Mouse (Mus musculus) heart, postnatal 0 days (tissue): Measurements from ENCODE around the gene Entpd8. TPM values are rescaled to one million over a fixed set of nuclear protein-coding genes. Genes with fewer than 3 reads are reported as not detected.
A peak's percentile ranks its signal among the peaks of the same experiment; 100 is the strongest.

Experiments
- ATAC-seq: fragments of 200-750 bp; cut with Nextera tagmentation; 2 replicates; pipeline ENCODE4 v1.8.0; 2017; ENCODE audit warnings: low read depth, moderate number of reproducible peaks, moderate library complexity; ENCODE audit not compliant: insufficient read depth
- DNase-seq: peaks from one replicate; pipeline ENCODE4 v3.0.0-alpha.2; 2016; ENCODE audit warnings: low spot score
- H3K27ac ChIP-seq: fragments of 300-500 bp; sonication (generic); 2 replicates; pipeline ENCODE4 v1.5.1; 2014; ENCODE audit warnings: low read depth, mild to moderate bottlenecking
- H3K27me3 ChIP-seq: fragments of 300-500 bp; sonication (generic); 2 replicates; pipeline ENCODE4 v1.6.1; 2014; ENCODE audit warnings: low read length, mixed read lengths; ENCODE audit not compliant: control insufficient read depth, insufficient read depth
- H3K36me3 ChIP-seq: fragments of 300-500 bp; sonication (generic); replicated peaks from 2 replicates; pipeline ENCODE4 v1.6.1; 2014; ENCODE audit warnings: low read length, mixed read lengths; ENCODE audit not compliant: control insufficient read depth, insufficient read depth
- H3K4me1 ChIP-seq: fragments of 300-500 bp; sonication (generic); 2 replicates; pipeline ENCODE4 v1.6.1; 2014; ENCODE audit warnings: antibody characterized with exemption; ENCODE audit not compliant: control insufficient read depth, insufficient read depth
- H3K4me2 ChIP-seq: fragments of 300-500 bp; sonication (generic); 2 replicates; pipeline ENCODE4 v1.6.1; 2014; ENCODE audit warnings: low read depth, mild to moderate bottlenecking, low read length, moderate library complexity
- H3K4me3 ChIP-seq: fragments of 300-500 bp; sonication (generic); 2 replicates; pipeline ENCODE4 v1.5.1; 2014; ENCODE audit warnings: low read depth, low read length
- H3K9ac ChIP-seq: fragments of 300-500 bp; sonication (generic); replicated peaks from 2 replicates; pipeline ENCODE4 v1.6.1; 2014; ENCODE audit warnings: low read depth, low read length, mixed read lengths
- H3K9me3 ChIP-seq: fragments of 300-500 bp; sonication (generic); replicated peaks from 2 replicates; pipeline ENCODE4 v1.6.1; 2016; ENCODE audit warnings: low read length; ENCODE audit not compliant: control insufficient read depth
- CTCF ChIP-seq: IDR thresholded peaks from 2 replicates; pipeline ENCODE4 v1.5.1; 2016; ENCODE audit warnings: antibody characterized with exemption, control low read depth, low read depth
- EP300 ChIP-seq: IDR thresholded peaks from 2 replicates; pipeline ENCODE4 v1.6.1; 2016; ENCODE audit warnings: antibody characterized with exemption, low read depth
- WGBS: fragments of 180-500 bp; shearing (Covaris S2); extraction: QIAGEN DNeasy Blood & Tissue Kit; methylation state at CpG from one replicate; pipeline ENCODE4 v1.1.7; 2014; 5-methylcytosine and 5-hydroxymethylcytosine counted together
- polyA plus RNA-seq: library from polyadenylated mRNA; unstranded; fragments of >200 nt; fragmentation: Nextera tagmentation; extraction: Ambion mirVana; gene quantifications from 2 replicates; pipeline ENCODE4 v1.2.1, GENCODE M21; 2015
- total RNA-seq: library from RNA; depleted of rRNA; stranded (reverse); fragments of >200 nt; gene quantifications from 2 replicates; pipeline ENCODE4 v1.2.3, GENCODE M21; 2014; ENCODE audit warnings: low replicate concordance

Entpd8 gene
- total and polyA plus RNA-seq, 2 experiments from 2014 or later, result not detected

- Histone ChIP-seq H3K27me3 (peaks cover 15% of the 10 kb centered on the region; the same call in 1 of the 2 replicates), H3K4me1 (no peaks in the 10 kb centered on the region), H3K36me3 (no peaks in the 10 kb centered on the region), H3K4me3 (no peak within 1 kb of the TSS; the same call in 1 of the 2 replicates), H3K4me2 (peak within 1 kb of the TSS; percentile 18; the same call in 1 of the 2 replicates), H3K9ac (no peak within 1 kb of the TSS), H3K27ac (no peak within 1 kb of the TSS), H3K9me3 (no peaks in the 10 kb centered on the region)
- ATAC-seq (no peak), DNase-seq (peak; percentile 6)
- 51% methylated on average over 28 of the region's 28 CpGs for WGBS
- TF ChIP-seq EP300, result no peak
- TF ChIP-seq CTCF, result no peak
These were observed 15.2 kb downstream of the Entpd8 start, which contains the start of gene Noxa1 for GRCm38 (mm10) chr2:25095109-25095850. TSS of gene Noxa1 (minus strand) at chr2:25095149.

GRCm38 (mm10) chr2:25098005-25098615 is 18.0 kb downstream of the Entpd8 start:
- Histone ChIP-seq H3K36me3 (no peaks in the 10 kb centered on the region), H3K4me1 (no peaks in the 10 kb centered on the region)
- WGBS, result 58% methylated on average over 3 of the region's 3 CpGs

GRCm38 (mm10) chr2:25098956-25099355 is 18.9 kb downstream of the Entpd8 start:
- no peak overlapping the region for H3K9ac ChIP-seq

More at GRCm38 (mm10) chr2:25098005-25098615, 18.0 kb downstream of the Entpd8 start:
- ATAC-seq (no peak), DNase-seq (no peak)
- Histone ChIP-seq H3K27ac (no peak overlapping the region), H3K9me3 (no peaks in the 10 kb centered on the region), H3K27me3 (peaks cover 15% of the 10 kb centered on the region; the same call in 1 of the 2 replicates), H3K4me3 (no peak overlapping the region), H3K9ac (no peak overlapping the region), H3K4me2 (no peak overlapping the region)
- no peak for TF ChIP-seq EP300
- TF ChIP-seq CTCF, result no peak

GRCm38 (mm10) chr2:25099703-25100102 is 19.6 kb downstream of the Entpd8 start:
- 75% methylated on average over 3 of the region's 3 CpGs for WGBS
- TF ChIP-seq CTCF (no peak), EP300 (no peak)
- ATAC-seq, result no peak

More at GRCm38 (mm10) chr2:25098956-25099355, 18.9 kb downstream of the Entpd8 start:
- H3K27ac ChIP-seq, result no peak overlapping the region
- no peaks in the 10 kb centered on the region for H3K36me3 ChIP-seq
- H3K4me3 ChIP-seq, result no peak overlapping the region
- no peaks in the 10 kb centered on the region for H3K9me3 ChIP-seq
- WGBS, result 41% methylated on average over 5 of the region's 5 CpGs
- no peaks in the 10 kb centered on the region for H3K4me1 ChIP-seq
- DNase-seq, result peak; percentile 34
- H3K27me3 ChIP-seq, result 0 out of 2 replicates have a peak, but pooled peaks cover 9% of the 10 kb centered on the region
- TF ChIP-seq EP300 (no peak), CTCF (peak; percentile 66)
- peak; percentile 74 for ATAC-seq
- no peak overlapping the region for H3K4me2 ChIP-seq

GRCm38 (mm10) chr2:25104122-25104521 is 24.0 kb downstream of the Entpd8 start:
- DNase-seq (no peak), ATAC-seq (no peak)
- peaks cover 16% of the 10 kb centered on the region; the same call in 1 of the 2 replicates for H3K4me1 ChIP-seq
- 86% methylated on average over 2 of the region's 2 CpGs for WGBS
- H3K27ac ChIP-seq, result no peak overlapping the region
- TF ChIP-seq EP300, result no peak
- no peak for TF ChIP-seq CTCF
- H3K9ac ChIP-seq, result no peak overlapping the region
- H3K4me3 ChIP-seq, result no peak overlapping the region
- no peaks in the 10 kb centered on the region for H3K27me3 ChIP-seq
- H3K4me2 ChIP-seq, result no peak overlapping the region
- no peaks in the 10 kb centered on the region for H3K9me3 ChIP-seq
- no peaks in the 10 kb centered on the region for H3K36me3 ChIP-seq

More at GRCm38 (mm10) chr2:25099703-25100102, 19.6 kb downstream of the Entpd8 start:
- no peak overlapping the region for H3K9ac ChIP-seq
- no peak overlapping the region for H3K4me3 ChIP-seq
- H3K27ac ChIP-seq, result no peak overlapping the region
- no peak for DNase-seq
- 0 out of 2 replicates have a peak, but pooled peaks cover 3% of the 10 kb centered on the region for H3K27me3 ChIP-seq
- no peaks in the 10 kb centered on the region for H3K4me1 ChIP-seq
- H3K36me3 ChIP-seq, result no peaks in the 10 kb centered on the region
- H3K4me2 ChIP-seq, result no peak overlapping the region
- no peaks in the 10 kb centered on the region for H3K9me3 ChIP-seq
